Mouse (Mus musculus) bone marrow macrophage, adult 2 months (primary cell): Measurements from ENCODE around the gene Cbx5.

Experiments
- CTCF ChIP-seq: IDR thresholded peaks from 2 replicates; pipeline ENCODE4 v1.5.1; 2012; ENCODE audit warnings: low read depth, mild to moderate bottlenecking, low read length, moderate library complexity
- POLR2A ChIP-seq: IDR thresholded peaks from 2 replicates; pipeline ENCODE4 v1.6.1; 2012; ENCODE audit warnings: mild to moderate bottlenecking, low read depth, low read length, borderline replicate concordance

DNA sequence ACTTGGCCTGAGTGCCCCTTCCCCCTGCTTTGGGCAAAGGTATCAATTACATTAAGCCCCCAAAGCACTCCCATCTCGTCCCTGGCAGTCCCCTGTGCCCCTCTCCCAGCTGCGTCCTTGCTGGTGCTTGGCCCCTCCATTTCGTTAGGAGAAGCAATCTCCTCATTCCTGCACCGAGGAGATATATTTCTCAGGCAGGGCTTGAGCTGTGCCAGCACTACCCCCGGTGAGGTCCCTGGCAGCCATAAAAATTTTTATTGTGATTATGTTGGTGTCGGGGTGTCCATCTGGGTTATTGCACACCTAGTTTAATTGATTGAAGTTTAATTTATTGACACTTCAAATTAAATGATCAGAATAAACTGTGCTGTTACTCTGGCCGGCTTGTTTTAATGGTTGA is 38.3 kb upstream of the Cbx5 start:
- TF ChIP-seq CTCF (no peak), POLR2A (no peak)
